Mouse (Mus musculus): ENCODE results near the gene Cyp27a1. TPM values are rescaled to one million over a fixed set of nuclear protein-coding genes. Genes with fewer than 3 reads are reported as not detected.

The Cyp27a1 gene
- polyA plus RNA-seq, 1 experiment from 2014 or later: 12.1 TPM

- 12% methylated on average over 14 of the region's 14 CpGs for WGBS
- H3K9me3 ChIP-seq: no peaks in the 10 kb centered on the region
Measured at GRCm38 (mm10) chr1:74782045-74782444, 68.7 kb downstream of the Cyp27a1 start.

GRCm38 (mm10) chr1:74783554-74783953, 70.2 kb downstream of the Cyp27a1 start:
- peaks cover 99% of the 10 kb centered on the region for H3K27me3 ChIP-seq (replicated peaks; ENCODE audit: low read depth, poor library complexity, severe bottlenecking)
- peaks cover 42% of the 10 kb centered on the region for H3K4me1 ChIP-seq
- H3K4me3 ChIP-seq: peak overlapping the region; percentile 61
- H3K9me3 ChIP-seq: no peaks in the 10 kb centered on the region
- 2% methylated on average over 13 of the region's 13 CpGs for WGBS
- no peaks in the 10 kb centered on the region for H3K36me3 ChIP-seq (replicated peaks)
- no peak overlapping the region for H3K27ac ChIP-seq (replicated peaks)
- no peak for DNase-seq (ENCODE audit: low spot score)

More at GRCm38 (mm10) chr1:74782045-74782444, 68.7 kb downstream of the Cyp27a1 start:
- Histone ChIP-seq H3K4me3 (no peak overlapping the region), H3K27ac (replicated peaks) (no peak overlapping the region), H3K4me1 (peaks cover 41% of the 10 kb centered on the region), H3K27me3 (replicated peaks; ENCODE audit: low read depth, poor library complexity, severe bottlenecking) (peaks cover 99% of the 10 kb centered on the region), H3K36me3 (replicated peaks) (no peaks in the 10 kb centered on the region)
- DNase-seq (ENCODE audit: low spot score): no peak

GRCm38 (mm10) chr1:74784041-74784759, 70.8 kb downstream of the Cyp27a1 start:
- WGBS: under 1% methylated on average over 67 of the region's 67 CpGs
- Histone ChIP-seq H3K4me3 (peak overlapping the region; percentile 61), H3K4me1 (peaks cover 49% of the 10 kb centered on the region), H3K9me3 (no peaks in the 10 kb centered on the region), H3K36me3 (replicated peaks) (no peaks in the 10 kb centered on the region), H3K27ac (replicated peaks) (no peak overlapping the region), H3K27me3 (replicated peaks; ENCODE audit: low read depth, poor library complexity, severe bottlenecking) (peaks cover 99% of the 10 kb centered on the region)
- peak; percentile 78 for DNase-seq (ENCODE audit: low spot score)

Other genes starting within 250 kb of the Cyp27a1 start
- gene Cnot9, start 207.5 kb upstream of the Cyp27a1 start, polyA plus RNA-seq (2016; fragmentation: Nextera tagmentation; extraction: Ambion mirVana): 109 and 113 TPM in 2 replicates
- 0.59 and 0.87 TPM in 2 replicates for gene Plcd4, start 170.7 kb upstream of the Cyp27a1 start, polyA plus RNA-seq (2016; fragmentation: Nextera tagmentation; extraction: Ambion mirVana)
- gene Usp37, start 169.3 kb upstream of the Cyp27a1 start, polyA plus RNA-seq (2016; fragmentation: Nextera tagmentation; extraction: Ambion mirVana): 45.8 and 47.0 TPM in 2 replicates
- gene Zfp142, start 125.3 kb upstream of the Cyp27a1 start, polyA plus RNA-seq (2016; fragmentation: Nextera tagmentation; extraction: Ambion mirVana): 9.5 and 10.5 TPM in 2 replicates
- gene Bcs1l, start 125.3 kb upstream of the Cyp27a1 start, polyA plus RNA-seq (2016; fragmentation: Nextera tagmentation; extraction: Ambion mirVana): 16.1 and 18.1 TPM in 2 replicates
- 35.2 and 39.0 TPM in 2 replicates for gene Rnf25, start 112.2 kb upstream of the Cyp27a1 start, polyA plus RNA-seq (2016; fragmentation: Nextera tagmentation; extraction: Ambion mirVana)
- gene Stk36, start 112.1 kb upstream of the Cyp27a1 start, polyA plus RNA-seq (2016; fragmentation: Nextera tagmentation; extraction: Ambion mirVana): 12.4 and 13.1 TPM in 2 replicates
- gene Ttll4, start 51.8 kb upstream of the Cyp27a1 start, polyA plus RNA-seq (2016; fragmentation: Nextera tagmentation; extraction: Ambion mirVana): 49.9 and 59.4 TPM in 2 replicates
- gene Prkag3, start 35.6 kb downstream of the Cyp27a1 start, polyA plus RNA-seq (2016; fragmentation: Nextera tagmentation; extraction: Ambion mirVana): 0.11 TPM in 1 of 2 replicates, not detected in the other
- 26.5 and 26.6 TPM in 2 replicates for gene Wnt6, start 58.3 kb downstream of the Cyp27a1 start, polyA plus RNA-seq (2016; fragmentation: Nextera tagmentation; extraction: Ambion mirVana)
- 0.70 and 1.2 TPM in 2 replicates for gene Wnt10a, start 77.9 kb downstream of the Cyp27a1 start, polyA plus RNA-seq (2016; fragmentation: Nextera tagmentation; extraction: Ambion mirVana)
- gene Cdk5r2, start 141.4 kb downstream of the Cyp27a1 start, polyA plus RNA-seq (2016; fragmentation: Nextera tagmentation; extraction: Ambion mirVana): 0.21 and 0.39 TPM in 2 replicates
- gene Fev, start 171.8 kb downstream of the Cyp27a1 start, polyA plus RNA-seq (2016; fragmentation: Nextera tagmentation; extraction: Ambion mirVana): not detected in 2 replicates
- not detected in 2 replicates for gene Cryba2, start 179.6 kb downstream of the Cyp27a1 start, polyA plus RNA-seq (2016; fragmentation: Nextera tagmentation; extraction: Ambion mirVana)
- 0.08 TPM in 1 of 2 replicates, not detected in the other for gene Cfap65, start 222.0 kb downstream of the Cyp27a1 start, polyA plus RNA-seq (2016; fragmentation: Nextera tagmentation; extraction: Ambion mirVana)
- 0.11 TPM in 1 of 2 replicates, not detected in the other for gene Ihh, start 238.1 kb downstream of the Cyp27a1 start, polyA plus RNA-seq (2016; fragmentation: Nextera tagmentation; extraction: Ambion mirVana)

All from embryonic facial prominence, embryonic 10.5 days (tissue).